Mouse (Mus musculus) T-cell, adult 2 months (primary cell): ENCODE results near the gene Ero1lb.
A peak's percentile ranks its signal among the peaks of the same experiment; 100 is the strongest.

Source experiments
- DNase-seq: peaks from one replicate; pipeline ENCODE4 v3.0.0; 2022; ENCODE audit warnings: low spot score

Ero1lb gene

GRCm38 (mm10) chr13:12565621-12566390, at the start of gene Ero1lb:
Gene Ero1lb, plus strand, starts transcription at chr13:12565874.
- DNase-seq, result peak; percentile 98

DNA sequence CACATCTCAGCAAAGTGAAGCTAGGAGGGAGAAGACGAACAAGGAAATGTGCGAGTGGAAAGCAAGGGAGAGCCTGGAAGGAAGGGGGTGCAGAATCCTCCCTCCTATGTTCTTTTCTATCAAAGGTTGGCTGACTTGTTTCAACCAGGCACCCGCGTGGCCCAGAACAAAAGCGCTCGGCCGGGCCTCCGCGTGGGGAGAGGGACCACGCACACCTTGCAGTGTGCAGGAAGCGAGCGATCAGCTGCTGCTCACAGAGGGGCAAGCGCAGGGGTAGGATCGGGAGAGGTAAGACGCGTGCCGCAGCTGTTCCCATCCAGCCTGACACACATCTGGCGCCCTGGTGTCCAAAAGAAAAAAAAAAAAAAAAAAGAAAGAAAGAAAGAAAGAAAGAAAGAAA, 46.3 kb upstream of the Ero1lb start:
- DNase-seq, result peak; percentile 27

GRCm38 (mm10) chr13:12519955-12520584, 45.6 kb upstream of the Ero1lb start, which contains the start of gene Edaradd:
Gene Edaradd, minus strand, starts transcription at chr13:12520438.
- DNase-seq, result peak; percentile 38

DNA sequence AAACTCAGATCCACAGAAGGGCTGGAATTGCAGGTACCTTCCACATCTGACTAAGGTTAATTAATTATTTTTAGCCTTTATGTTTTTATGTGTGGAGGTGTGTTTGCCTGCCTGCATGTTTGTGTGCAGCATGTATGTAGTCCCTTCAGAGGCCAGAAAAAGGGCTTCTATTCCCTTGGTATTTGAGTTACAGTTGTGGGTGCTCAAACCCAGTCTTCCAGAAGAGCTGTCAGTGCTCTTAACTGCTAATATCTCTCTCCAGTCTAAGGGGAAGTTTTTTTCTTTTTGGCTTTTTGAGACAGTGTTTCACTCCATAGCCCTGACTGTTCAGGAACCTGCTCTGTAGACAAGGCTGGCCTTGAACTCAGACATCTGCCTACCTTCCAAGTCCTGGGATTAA, 43.3 kb upstream of the Ero1lb start:
- no peak for DNase-seq

- no peak for DNase-seq
Observed at GRCm38 (mm10) chr13:12525678-12526077, 40.0 kb upstream of the Ero1lb start.

- no peak for DNase-seq
Observed at GRCm38 (mm10) chr13:12534628-12535027, 31.0 kb upstream of the Ero1lb start.

DNA sequence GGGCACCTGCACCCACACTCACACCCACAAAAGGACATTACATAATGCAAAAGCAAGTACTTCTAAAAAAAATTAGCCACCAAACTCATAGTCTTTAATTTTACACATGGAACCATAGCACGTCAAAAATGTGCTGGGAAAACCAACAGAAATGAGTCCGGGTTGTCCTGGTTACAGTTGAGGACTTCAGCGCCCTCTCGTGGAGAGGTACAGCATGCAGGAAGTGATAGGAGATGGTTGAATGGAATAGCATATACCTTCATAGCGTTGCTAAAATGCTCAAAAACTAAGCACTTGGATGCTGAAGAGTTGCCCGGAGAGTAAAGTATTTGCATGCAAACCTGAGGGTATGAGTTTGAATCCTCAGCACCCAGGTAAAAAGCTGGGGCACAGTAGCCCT, 27.7 kb upstream of the Ero1lb start:
- DNase-seq, result peak; percentile 58

- DNase-seq, result no peak
Observed at GRCm38 (mm10) chr13:12539716-12540115, 26.0 kb upstream of the Ero1lb start.

GRCm38 (mm10) chr13:12540119-12540518, 25.6 kb upstream of the Ero1lb start:
- DNase-seq, result no peak

DNA sequence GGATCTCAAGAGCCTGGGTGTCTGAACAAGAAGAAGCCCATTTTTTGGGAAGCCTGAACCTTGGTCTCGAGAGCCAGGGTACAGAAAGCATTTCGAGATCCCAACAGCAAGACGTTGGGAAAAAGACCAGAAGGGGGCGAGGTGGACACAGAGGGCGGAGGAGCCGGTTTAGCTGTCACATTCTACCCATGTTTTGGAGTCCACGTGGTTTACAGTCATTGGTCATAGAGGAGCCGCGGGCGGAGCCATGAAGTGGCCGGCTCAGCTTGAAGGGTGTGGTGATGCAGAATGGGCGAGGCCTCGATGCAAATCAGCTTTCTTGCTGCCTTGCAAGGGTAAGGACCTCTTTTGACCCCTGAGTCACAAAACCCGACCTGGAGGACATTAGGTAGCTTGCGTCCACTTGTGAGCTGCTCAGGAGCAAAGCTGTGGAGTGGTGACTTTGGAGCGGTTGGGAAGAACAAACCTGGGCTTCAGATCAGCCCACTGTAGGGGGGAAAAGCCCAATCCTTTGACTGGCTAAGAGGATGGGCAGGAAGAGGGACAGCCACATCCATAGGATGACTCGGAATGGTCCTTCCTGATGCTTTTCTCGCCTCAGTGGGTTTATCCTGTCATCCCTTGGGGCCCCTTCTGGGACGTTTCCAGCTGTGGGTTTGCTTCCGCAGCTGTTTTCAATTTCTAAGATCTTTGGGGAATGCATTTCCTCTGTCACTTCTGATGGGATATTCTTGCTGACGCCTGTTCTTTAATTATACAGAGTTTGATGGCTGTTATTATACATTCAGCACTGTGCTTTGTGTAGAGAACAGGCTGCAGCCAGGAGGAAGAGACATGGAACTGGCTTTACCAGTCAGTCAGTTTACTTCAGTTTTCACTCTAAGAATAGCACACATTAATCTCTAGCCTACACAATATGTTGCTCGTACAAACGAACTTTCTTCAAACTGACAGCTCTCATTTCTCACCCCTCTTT, 23.4 kb upstream of the Ero1lb start:
- DNase-seq, result peak; percentile 18

DNA sequence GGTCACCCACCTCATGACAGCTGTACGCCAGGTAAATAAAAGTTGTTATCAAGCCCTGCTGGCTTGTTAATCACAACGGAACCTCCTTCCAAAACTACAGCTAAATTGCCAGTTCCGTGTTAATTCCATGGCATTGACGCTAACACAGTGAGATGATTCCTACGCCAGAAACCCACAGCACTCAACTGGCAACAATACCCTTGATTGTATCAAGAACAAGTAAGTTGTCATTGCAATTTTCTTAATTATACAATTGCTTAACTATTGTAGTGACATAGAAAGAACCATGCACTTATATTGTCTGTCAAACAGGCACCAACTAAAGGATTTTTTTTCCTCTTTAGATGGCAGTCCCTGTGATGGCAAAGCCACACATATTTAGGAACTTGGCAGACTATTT, 22.4 kb upstream of the Ero1lb start:
- no peak for DNase-seq

DNA sequence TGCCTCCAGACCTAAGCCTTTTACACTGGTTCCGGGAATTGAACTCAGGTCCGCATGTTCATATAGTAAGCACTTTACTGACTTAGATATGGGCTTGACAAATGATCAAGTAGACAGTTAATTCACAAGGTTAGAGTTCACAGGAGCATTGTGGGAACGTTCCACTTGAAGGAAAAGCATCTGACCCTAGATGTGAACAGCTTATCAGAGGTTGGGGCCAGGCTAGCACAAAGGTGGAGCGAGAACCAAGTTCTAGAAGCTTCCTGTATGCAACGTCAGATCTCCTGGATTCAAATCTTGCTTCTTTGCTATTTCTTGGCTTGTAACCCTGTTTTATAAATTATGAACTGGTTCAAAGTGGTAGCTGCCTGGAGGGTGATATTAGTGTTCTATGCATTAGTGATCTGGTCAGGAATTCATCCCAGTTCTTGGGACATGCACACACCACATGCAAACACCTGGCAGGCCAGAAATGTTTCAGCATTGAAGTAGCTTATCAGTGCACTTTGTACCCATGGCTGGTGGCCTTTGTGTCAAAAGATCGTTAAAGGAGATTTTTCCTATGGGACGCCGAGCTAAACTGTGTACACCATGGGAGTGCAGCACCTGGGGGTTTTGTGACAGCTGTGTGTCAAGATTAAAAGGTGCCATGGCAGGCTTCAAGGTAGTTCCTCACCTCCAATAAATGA, 21.6 kb upstream of the Ero1lb start:
- no peak for DNase-seq

- DNase-seq, result no peak
Observed at GRCm38 (mm10) chr13:12554211-12554610, 11.5 kb upstream of the Ero1lb start.

GRCm38 (mm10) chr13:12559044-12559443, 6.6 kb upstream of the Ero1lb start:
- DNase-seq, result no peak

DNA sequence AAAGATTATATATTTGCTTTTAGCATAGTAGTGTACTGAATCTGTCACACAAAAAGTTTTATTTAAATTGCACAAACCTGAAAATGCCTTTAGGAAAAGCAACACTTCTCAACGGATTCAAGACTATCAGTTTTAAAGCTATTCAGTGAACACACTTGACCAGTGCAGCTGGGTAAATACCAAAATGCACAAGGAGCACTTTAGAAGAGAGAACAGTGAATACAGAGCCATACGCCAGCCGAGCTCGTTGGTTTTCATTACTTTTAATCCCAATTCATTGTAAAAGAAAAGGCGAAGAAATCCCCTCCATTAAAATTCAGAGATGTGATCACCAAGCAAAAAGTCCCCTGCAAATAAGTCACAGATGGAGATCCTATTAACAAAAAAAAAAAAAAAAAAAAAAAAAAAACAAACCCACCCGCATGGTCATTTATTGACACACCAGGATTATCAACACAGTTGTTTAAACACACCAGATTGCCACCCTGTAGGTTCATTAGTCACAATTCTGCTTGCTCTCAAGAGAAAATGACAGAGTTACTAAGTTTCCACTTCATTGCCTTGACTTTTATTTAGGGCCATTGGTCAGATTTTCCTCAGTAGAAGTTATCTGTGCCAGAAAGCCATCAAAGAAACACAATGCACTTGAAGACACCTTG, 6.1 kb upstream of the Ero1lb start:
- DNase-seq, result no peak

DNA sequence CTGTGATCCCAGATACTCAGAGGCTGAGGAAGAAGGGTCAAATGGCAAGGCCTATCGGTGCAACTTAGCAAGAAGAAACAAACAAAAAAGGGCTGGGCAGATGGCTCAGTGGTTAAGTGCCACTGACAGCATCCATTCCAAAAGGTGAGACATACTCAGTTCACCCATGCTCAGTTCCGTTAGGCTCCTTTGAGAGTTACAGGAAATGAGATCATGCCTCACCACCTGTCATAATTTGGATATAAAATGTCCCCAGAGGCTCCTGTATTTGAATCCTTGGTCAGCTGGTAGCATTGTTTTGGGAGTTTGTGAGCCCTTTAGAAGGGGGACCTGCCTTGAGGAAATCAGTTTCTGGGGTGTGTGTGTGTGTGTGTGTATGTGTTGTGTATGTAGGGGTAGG, 3.9 kb upstream of the Ero1lb start:
- DNase-seq, result no peak

GRCm38 (mm10) chr13:12562256-12562655, 3.4 kb upstream of the Ero1lb start:
- no peak for DNase-seq

DNA sequence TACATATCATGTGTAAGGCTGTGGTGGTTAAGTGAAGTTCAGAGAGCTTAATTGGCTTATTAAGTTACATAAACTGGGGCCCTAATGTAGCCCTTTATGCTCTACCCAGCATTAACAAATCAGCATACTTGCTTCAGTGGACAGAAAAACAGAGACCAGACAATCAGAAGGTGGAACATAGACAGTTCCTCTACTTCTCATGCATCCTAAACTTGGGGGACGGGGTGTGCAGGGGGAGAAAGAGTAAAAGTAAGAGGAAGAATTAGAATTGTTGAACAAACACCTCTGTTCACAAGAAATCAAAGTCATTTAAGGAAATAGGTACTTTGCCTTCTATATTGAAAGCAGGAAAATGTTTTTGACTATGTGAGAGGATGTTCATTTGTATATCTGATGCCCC, 2.3 kb downstream of the Ero1lb start:
- no peak for DNase-seq

DNA sequence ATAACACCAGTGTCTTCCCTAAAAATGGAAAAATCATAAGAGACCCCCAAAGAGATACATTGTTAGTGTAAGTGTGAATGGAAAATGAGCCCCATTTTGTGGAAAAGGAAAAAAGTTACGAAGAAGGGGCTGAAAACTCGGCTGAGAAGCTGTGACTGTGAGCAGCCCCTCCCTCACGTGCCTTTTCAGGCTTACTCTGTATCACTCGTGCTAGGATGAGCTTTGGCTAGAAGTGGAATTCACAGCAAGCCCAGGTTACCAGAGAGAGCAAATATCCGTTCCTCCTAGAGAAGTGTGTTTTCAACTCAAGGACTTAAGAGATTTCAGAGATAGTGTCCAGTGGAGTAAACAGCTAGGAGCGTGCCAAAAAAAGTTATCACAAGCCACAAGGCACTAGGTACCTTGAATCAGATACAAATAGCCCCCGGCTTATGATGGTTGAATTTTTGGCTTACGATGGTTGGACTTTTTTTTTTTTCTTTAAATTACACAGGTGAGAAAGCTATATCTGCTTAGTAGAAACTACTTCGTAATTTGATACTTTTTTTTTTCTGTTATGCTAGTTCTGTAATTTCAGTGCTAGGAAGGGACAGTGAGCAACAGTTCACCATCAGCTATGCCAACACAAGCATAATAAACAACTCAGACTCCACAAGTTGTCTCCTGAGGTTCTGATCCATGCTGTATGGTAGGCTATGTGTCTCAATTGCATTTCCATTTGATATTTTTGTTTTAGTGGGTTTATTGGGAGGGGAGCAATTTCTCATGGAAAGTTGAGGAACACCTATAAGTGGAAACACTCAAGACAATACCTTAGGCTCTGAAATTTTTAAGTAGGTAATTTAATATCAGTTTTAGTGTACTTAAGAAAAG, 3.2 kb downstream of the Ero1lb start:
- no peak for DNase-seq

- no peak for DNase-seq
Observed at GRCm38 (mm10) chr13:12569741-12570140, 4.1 kb downstream of the Ero1lb start.
